Mouse (Mus musculus): ENCODE measurements around the gene Rasal3. TPM values are rescaled to one million over a fixed set of nuclear protein-coding genes. Genes with fewer than 3 reads are reported as not detected.

Rasal3 gene
- polyA plus RNA-seq (2014; fragmentation: Illumina TruSeq; extraction: RNeasy Lipid Tissue Mini Kit (QIAGEN cat#74804); ENCODE audit: low read depth, low replicate concordance) = 0.16 TPM

DNA sequence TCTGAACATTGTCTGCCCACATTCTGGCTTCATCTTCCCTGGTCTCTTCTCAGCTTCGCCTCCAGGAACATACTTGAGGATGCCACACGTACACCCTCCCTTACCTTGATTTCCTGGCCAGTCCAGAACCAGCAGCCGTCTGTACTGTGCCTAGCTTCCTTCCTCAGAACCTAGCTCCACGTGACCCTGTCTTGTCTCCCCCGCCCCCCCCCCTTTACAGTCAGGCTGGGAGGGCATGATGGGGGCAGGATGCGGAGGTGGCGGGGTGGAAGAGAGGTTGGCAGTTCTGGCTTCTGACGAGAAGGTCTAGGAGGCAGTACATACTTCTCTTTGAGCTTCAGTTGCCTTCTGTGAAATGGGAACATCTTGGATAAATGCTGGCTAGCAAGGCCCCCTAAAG, at the start of gene Rasal3:
Gene Rasal3, minus strand, starts transcription at position 167 of the 400 bp plus-strand sequence.

DNA sequence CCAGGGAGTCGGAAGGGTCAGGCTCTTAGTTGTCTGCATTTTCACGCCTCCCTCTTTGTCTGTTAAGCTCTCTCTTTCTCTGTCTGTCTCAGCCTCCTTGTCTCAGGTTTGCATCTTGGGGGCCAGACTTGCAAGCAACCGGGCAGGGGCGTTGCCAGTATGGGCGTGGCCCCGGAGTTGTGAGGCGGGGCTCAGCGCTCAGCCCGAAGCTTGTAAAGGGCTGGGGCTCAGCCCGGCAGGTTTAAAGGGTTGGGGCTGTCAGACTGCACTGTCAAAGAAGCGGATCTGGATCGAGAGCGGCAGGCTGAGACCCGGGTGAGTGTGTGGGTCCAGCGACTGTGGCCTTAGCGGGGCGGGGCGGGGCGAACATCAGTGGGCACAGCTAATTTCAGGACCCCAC, 49.1 kb upstream of the Rasal3 start, which contains the start of gene Cyp4f39:
Gene Cyp4f39, plus strand, starts transcription at position 242 of the 400 bp plus-strand sequence.

DNA sequence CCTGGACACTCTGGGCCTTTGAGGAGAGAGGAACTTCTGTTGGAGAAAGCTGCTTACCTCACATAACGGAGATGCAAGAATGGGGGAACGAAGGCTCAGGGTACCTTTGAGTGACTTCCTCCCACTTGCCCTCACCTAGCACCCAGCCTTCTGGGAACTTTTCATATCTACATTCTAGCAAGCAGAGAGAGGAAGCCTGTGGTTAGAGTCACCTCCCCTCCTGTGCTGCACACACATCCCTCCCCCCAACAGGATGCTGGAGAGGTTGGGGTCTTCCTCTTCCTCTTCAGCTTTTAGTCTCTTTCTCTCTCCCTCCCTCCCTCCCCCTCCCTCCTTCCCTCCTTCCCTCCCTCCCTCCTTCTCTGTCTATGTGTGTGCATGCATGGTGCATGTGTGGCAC, 20.7 kb upstream of the Rasal3 start, which contains the start of gene Pglyrp2:
Gene Pglyrp2, minus strand, starts transcription at position 134 of the 400 bp plus-strand sequence.

DNA sequence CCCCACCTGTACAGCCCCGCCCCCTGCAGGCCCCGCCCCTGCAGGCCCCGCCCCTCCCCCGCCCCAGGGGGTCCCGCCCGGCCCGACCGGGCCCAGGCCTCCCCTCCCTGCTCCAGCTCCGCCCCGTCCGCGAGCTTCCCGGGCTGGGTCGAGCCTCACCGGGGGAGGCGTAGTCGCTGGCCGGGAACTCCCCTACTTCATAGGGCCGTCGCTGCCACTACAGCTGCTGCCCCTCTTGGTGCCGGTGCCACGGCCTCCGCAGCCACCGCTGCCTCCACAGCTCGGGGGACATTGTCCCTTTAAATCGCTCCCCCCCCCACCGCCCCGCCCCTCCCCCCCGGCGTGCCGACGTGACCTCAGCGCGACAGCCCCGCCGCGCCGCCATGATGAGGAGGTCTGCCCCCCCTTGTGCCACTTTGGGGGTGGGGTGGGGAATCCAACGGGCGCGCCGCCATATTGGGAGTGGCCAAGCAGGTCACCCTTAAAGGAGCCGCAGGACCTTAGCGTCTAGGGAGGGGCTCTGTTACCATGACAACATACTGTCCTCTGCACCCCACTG, 14.2 kb downstream of the Rasal3 start, which contains the start of gene Wiz:
Gene Wiz, minus strand, starts transcription at position 339 of the 559 bp plus-strand sequence.

DNA sequence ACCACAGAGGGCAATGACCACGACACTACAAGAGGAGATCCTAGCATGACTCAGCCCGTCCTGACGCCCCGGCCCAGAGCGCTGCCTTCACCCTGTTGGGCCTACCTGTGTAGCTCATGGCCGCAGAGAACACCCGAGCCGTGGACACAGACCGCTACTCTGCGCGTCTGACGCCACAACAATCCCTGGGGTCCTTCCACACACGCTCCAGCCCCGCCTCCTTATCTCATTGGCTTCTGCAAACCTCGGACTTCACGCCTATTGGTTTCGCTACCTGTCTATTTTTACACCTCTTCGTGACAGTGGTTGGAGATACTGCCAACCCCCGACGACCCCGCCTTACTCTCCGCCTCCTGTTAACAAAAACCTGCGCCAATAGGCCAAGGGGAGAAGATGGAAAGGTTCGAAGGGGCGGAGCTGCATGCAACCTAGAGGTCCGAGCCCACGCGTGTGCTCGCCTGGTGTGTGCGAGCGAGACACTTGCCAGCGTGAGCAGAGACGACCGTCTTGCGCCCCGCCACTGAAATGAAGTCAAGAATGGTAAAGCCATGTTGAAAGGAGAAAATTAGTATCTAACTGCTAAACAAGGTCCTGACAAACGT, 52.9 kb downstream of the Rasal3 start, which contains the start of gene Akap8l:
Gene Akap8l, minus strand, starts transcription at position 226 of the 602 bp plus-strand sequence.

Other genes starting within 250 kb of the Rasal3 start
- not detected for gene Notch3, start 236.7 kb downstream of the Rasal3 start, polyA plus RNA-seq (2014; fragmentation: Illumina TruSeq; extraction: RNeasy Lipid Tissue Mini Kit (QIAGEN cat#74804); ENCODE audit: low read depth, low replicate concordance)
- gene Ephx3, start 214.0 kb downstream of the Rasal3 start, polyA plus RNA-seq (2014; fragmentation: Illumina TruSeq; extraction: RNeasy Lipid Tissue Mini Kit (QIAGEN cat#74804); ENCODE audit: low read depth, low replicate concordance) = not detected
- 14.7 TPM for gene Brd4, start 118.9 kb downstream of the Rasal3 start, polyA plus RNA-seq (2014; fragmentation: Illumina TruSeq; extraction: RNeasy Lipid Tissue Mini Kit (QIAGEN cat#74804); ENCODE audit: low read depth, low replicate concordance)
- gene Akap8, start 82.3 kb downstream of the Rasal3 start, polyA plus RNA-seq (2014; fragmentation: Illumina TruSeq; extraction: RNeasy Lipid Tissue Mini Kit (QIAGEN cat#74804); ENCODE audit: low read depth, low replicate concordance) = 30.3 TPM
- 20.1 TPM for gene Akap8l, start 53.0 kb downstream of the Rasal3 start, polyA plus RNA-seq (2014; fragmentation: Illumina TruSeq; extraction: RNeasy Lipid Tissue Mini Kit (QIAGEN cat#74804); ENCODE audit: low read depth, low replicate concordance)
- gene Wiz, start 14.1 kb downstream of the Rasal3 start, polyA plus RNA-seq (2014; fragmentation: Illumina TruSeq; extraction: RNeasy Lipid Tissue Mini Kit (QIAGEN cat#74804); ENCODE audit: low read depth, low replicate concordance) = 1.0 TPM
- gene Pglyrp2, start 20.6 kb upstream of the Rasal3 start, polyA plus RNA-seq (2014; fragmentation: Illumina TruSeq; extraction: RNeasy Lipid Tissue Mini Kit (QIAGEN cat#74804); ENCODE audit: low read depth, low replicate concordance) = 21.3 TPM
- not detected for gene Cyp4f39, start 49.1 kb upstream of the Rasal3 start, polyA plus RNA-seq (2014; fragmentation: Illumina TruSeq; extraction: RNeasy Lipid Tissue Mini Kit (QIAGEN cat#74804); ENCODE audit: low read depth, low replicate concordance)
- gene Cyp4f17, start 102.5 kb upstream of the Rasal3 start, polyA plus RNA-seq (2014; fragmentation: Illumina TruSeq; extraction: RNeasy Lipid Tissue Mini Kit (QIAGEN cat#74804); ENCODE audit: low read depth, low replicate concordance) = 3.8 TPM
- 2.3 TPM for gene Cyp4f16, start 133.0 kb upstream of the Rasal3 start, polyA plus RNA-seq (2014; fragmentation: Illumina TruSeq; extraction: RNeasy Lipid Tissue Mini Kit (QIAGEN cat#74804); ENCODE audit: low read depth, low replicate concordance)
- not detected for gene Cyp4f37, start 217.7 kb upstream of the Rasal3 start, polyA plus RNA-seq (2014; fragmentation: Illumina TruSeq; extraction: RNeasy Lipid Tissue Mini Kit (QIAGEN cat#74804); ENCODE audit: low read depth, low replicate concordance)